Mouse (Mus musculus): ENCODE results near the gene Ptprt. TPM values are rescaled to one million over a fixed set of nuclear protein-coding genes. Genes with fewer than 3 reads are reported as not detected.
"Not testable (repeated sequence)": the region's sequence is repeated elsewhere in the genome, so short reads cannot be mapped to it uniquely, and the experiment has no call there.

Ptprt gene
- polyA plus RNA-seq, 1 experiment = 0.05 TPM

DNA sequence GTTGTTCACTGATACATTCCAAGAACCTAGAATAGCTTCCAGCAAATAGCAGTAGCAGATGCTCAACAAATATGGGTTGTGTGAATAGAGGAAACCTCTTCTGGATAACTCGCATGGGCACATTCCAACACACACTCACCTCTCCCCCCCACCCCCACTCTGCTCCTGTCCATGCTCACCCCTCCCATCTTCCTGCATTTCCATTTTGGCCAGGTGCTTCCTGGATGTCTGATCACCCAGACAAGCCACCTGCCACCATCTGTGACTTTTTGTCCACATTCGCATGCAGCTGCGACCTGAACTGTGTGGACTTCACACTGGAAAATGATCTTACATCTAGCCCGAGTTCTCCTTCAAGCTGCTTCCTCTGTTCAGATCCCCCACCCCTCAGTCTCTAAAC lies 1115.5 kb downstream of the Ptprt start:
- no peaks in the 10 kb centered on the region for H3K27me3 ChIP-seq (replicated peaks; ENCODE audit: control insufficient read depth, insufficient read depth, low read length)
- no peak overlapping the region for H3K4me3 ChIP-seq (ENCODE audit: insufficient read depth, low read depth, low read length)
- TF ChIP-seq POLR2A (IDR thresholded peaks at IDR 0.05; ENCODE audit: low read depth, low read length) = no peak
- no peak for TF ChIP-seq CTCF (conservative IDR thresholded peaks at IDR 0.05; ENCODE audit: insufficient read depth, insufficient read length, low read depth, low read length)
- no peak for DNase-seq
- 81% methylated on average over 4 of the region's 4 CpGs for WGBS
- H3K4me1 ChIP-seq (ENCODE audit: control insufficient read depth, insufficient read depth, low read length) = no peaks in the 10 kb centered on the region
- no peak overlapping the region for H3K27ac ChIP-seq (ENCODE audit: insufficient read depth, low read depth, low read length)
- no peaks in the 10 kb centered on the region for H3K36me3 ChIP-seq (ENCODE audit: control insufficient read depth, insufficient read depth, low read length)

DNA sequence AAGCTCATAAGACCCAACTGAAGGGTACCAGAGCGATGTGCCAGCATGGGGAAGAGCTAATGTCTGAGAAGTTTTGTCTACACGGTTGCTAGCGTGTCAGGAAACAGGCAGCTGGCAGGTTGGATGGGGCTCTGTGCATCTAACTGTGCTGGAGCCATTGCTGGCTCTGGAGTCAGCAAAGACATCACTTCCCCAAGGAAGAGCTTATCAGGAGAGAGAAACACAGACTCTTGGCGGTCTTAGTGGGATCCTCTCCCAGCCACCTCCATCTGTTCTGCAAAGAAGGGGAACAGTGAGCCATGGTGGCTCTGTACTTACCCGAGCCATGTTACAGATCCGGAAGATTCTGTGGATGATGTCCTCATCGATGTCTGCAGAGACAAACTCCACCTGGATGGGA lies 1126.8 kb downstream of the Ptprt start:
- no peak for DNase-seq
- H3K36me3 ChIP-seq (ENCODE audit: control insufficient read depth, insufficient read depth, low read length) = no peaks in the 10 kb centered on the region
- H3K4me1 ChIP-seq (ENCODE audit: control insufficient read depth, insufficient read depth, low read length) = no peaks in the 10 kb centered on the region
- no peak overlapping the region for H3K4me3 ChIP-seq (ENCODE audit: insufficient read depth, low read depth, low read length)
- no peak overlapping the region for H3K27ac ChIP-seq (ENCODE audit: insufficient read depth, low read depth, low read length)
- no peak for TF ChIP-seq CTCF (conservative IDR thresholded peaks at IDR 0.05; ENCODE audit: insufficient read depth, insufficient read length, low read depth, low read length)
- H3K27me3 ChIP-seq (replicated peaks; ENCODE audit: control insufficient read depth, insufficient read depth, low read length) = no peaks in the 10 kb centered on the region
- WGBS = 88% methylated on average over 7 of the region's 7 CpGs

DNA sequence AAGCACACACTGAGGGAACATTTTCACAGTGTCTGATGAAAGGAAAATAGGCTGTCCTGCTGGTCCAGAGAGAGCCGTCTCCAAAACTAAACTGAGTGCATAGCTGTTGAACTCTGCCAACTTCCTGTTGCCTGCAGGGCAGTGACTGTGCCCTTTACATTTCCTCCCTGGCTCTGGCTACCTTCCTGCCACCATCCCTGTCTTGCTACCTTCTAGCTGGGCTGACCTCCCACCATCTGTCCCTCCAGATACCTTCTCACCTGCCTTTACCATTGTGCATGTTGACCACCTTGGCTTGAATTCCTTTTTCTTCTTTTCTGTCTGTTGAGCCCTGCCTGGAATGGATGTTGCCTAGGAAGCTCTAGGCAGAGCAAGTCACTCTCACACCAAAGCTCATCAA lies 1133.8 kb downstream of the Ptprt start:
- DNase-seq = no peak
- no peaks in the 10 kb centered on the region for H3K27me3 ChIP-seq (replicated peaks; ENCODE audit: control insufficient read depth, insufficient read depth, low read length)
- no peak overlapping the region for H3K4me3 ChIP-seq (ENCODE audit: insufficient read depth, low read depth, low read length)
- WGBS = 56% methylated on average over 1 of the region's 1 CpGs
- no peaks in the 10 kb centered on the region for H3K36me3 ChIP-seq (ENCODE audit: control insufficient read depth, insufficient read depth, low read length)
- no peak overlapping the region for H3K27ac ChIP-seq (ENCODE audit: insufficient read depth, low read depth, low read length)
- no peaks in the 10 kb centered on the region for H3K4me1 ChIP-seq (ENCODE audit: control insufficient read depth, insufficient read depth, low read length)
- TF ChIP-seq CTCF (conservative IDR thresholded peaks at IDR 0.05; ENCODE audit: insufficient read depth, insufficient read length, low read depth, low read length) (no peak), POLR2A (IDR thresholded peaks at IDR 0.05; ENCODE audit: low read depth, low read length) (no peak)

DNA sequence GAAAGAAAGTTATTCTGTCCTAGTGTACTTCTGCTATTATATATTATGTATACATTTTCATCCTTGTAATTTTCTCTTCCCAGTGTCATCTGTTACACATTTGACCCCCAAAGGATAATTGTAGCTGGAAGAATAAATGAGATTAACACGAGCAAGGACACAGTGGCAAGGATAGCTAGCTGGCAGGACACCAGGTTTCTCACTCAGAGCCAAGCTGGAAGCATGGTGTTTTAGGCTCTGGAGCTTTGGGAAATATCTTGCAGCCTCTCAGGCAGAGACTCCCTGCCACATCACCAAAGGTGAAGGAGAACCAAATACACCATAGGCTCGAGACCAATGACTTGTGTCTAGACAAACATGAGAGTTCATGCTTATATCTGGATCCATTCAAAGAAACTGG lies 1141.3 kb downstream of the Ptprt start:
- no peaks in the 10 kb centered on the region for H3K27me3 ChIP-seq (replicated peaks; ENCODE audit: control insufficient read depth, insufficient read depth, low read length)
- WGBS = 64% methylated on average over 2 of the region's 2 CpGs
- TF ChIP-seq POLR2A (IDR thresholded peaks at IDR 0.05; ENCODE audit: low read depth, low read length) = no peak
- no peak for TF ChIP-seq CTCF (conservative IDR thresholded peaks at IDR 0.05; ENCODE audit: insufficient read depth, insufficient read length, low read depth, low read length)
- no peaks in the 10 kb centered on the region for H3K4me1 ChIP-seq (ENCODE audit: control insufficient read depth, insufficient read depth, low read length)
- DNase-seq = no peak
- no peak overlapping the region for H3K27ac ChIP-seq (ENCODE audit: insufficient read depth, low read depth, low read length)
- no peak overlapping the region for H3K4me3 ChIP-seq (ENCODE audit: insufficient read depth, low read depth, low read length)
- H3K36me3 ChIP-seq (ENCODE audit: control insufficient read depth, insufficient read depth, low read length) = no peaks in the 10 kb centered on the region

DNA sequence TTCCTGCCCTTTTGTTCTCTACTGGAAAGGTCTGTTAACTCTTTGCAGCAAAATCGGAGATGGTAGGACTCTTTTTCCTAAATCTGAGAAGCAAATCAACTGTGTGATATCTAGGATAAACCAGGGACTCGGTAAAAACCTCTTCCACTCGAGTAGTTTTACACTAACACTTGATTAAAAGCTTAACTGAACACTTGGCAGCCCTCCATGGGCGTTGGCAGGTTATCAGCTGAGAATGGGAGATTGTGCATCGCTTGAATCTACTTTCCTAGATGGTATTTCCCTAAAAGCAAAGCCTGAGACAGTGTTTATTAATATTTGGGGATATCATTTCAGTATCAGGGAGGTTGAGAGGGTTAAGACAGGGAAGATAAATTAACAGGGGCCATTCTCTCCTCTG lies 1144.0 kb downstream of the Ptprt start:
- WGBS = 31% methylated on average over 5 of the region's 5 CpGs
- peak; percentile 46 for DNase-seq
- no peak overlapping the region for H3K27ac ChIP-seq (ENCODE audit: insufficient read depth, low read depth, low read length)
- no peak overlapping the region for H3K4me3 ChIP-seq (ENCODE audit: insufficient read depth, low read depth, low read length)
- no peaks in the 10 kb centered on the region for H3K27me3 ChIP-seq (replicated peaks; ENCODE audit: control insufficient read depth, insufficient read depth, low read length)
- TF ChIP-seq POLR2A (IDR thresholded peaks at IDR 0.05; ENCODE audit: low read depth, low read length) (no peak), CTCF (conservative IDR thresholded peaks at IDR 0.05; ENCODE audit: insufficient read depth, insufficient read length, low read depth, low read length) (no peak)
- no peaks in the 10 kb centered on the region for H3K36me3 ChIP-seq (ENCODE audit: control insufficient read depth, insufficient read depth, low read length)
- H3K4me1 ChIP-seq (ENCODE audit: control insufficient read depth, insufficient read depth, low read length) = no peaks in the 10 kb centered on the region

DNA sequence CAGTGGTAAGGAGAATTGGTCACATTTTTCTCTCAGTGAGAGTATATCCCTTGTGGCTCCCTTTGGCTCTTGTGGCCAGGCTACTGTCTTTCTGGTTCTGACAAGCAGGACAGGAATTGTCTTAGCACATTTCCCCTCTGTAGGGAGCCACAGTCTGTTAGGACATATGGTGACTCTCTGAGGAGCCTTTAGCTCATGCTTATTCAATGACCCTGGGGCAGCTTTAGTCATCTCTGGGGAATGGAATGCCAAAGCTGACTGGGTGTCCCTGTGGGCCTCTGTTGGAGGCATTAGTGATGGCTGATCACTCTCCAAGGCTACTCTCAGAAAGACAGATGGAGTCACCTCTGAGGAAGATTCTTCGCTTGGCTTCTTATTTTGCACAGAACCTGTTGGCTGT lies 1147.7 kb downstream of the Ptprt start:
- WGBS = 100% methylated on average over 1 of the region's 1 CpGs
- Histone ChIP-seq H3K4me3 (ENCODE audit: insufficient read depth, low read depth, low read length) (no peak overlapping the region), H3K27me3 (replicated peaks; ENCODE audit: control insufficient read depth, insufficient read depth, low read length) (no peaks in the 10 kb centered on the region), H3K36me3 (ENCODE audit: control insufficient read depth, insufficient read depth, low read length) (no peaks in the 10 kb centered on the region), H3K27ac (ENCODE audit: insufficient read depth, low read depth, low read length) (no peak overlapping the region), H3K4me1 (ENCODE audit: control insufficient read depth, insufficient read depth, low read length) (no peaks in the 10 kb centered on the region)
- no peak for TF ChIP-seq CTCF (conservative IDR thresholded peaks at IDR 0.05; ENCODE audit: insufficient read depth, insufficient read length, low read depth, low read length)
- no peak for TF ChIP-seq POLR2A (IDR thresholded peaks at IDR 0.05; ENCODE audit: low read depth, low read length)
- DNase-seq = no peak

DNA sequence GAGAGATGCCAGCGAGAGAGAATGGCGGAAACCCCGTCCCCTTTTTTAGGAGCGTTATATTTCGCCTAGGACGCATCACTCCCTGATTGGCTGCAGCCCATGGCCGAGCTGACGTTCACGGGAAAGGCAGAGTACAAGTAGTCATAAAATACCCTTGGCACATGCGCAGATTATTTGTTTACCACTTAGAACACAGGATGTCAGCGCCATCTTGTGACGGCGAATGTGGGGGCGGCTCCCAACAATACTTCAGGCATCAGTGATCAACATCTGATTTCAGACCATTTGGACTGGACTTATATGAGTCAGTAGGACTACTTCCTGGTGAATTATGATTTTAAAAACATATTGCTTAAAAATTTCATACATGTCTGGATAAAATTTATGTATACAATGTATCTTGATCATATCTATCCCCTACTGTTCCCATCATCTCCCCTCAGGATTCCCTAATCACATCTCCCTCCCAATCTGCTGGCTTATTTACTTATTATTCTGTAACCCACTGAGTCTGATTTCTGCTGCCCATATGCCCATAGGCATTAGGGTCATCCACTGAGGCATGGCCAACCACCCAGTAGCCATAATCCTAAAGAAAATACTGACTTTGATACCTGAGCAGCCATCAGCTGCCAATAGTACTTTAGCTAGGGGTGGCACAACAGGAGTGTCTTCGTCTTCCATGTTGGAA lies 1148.9 kb downstream of the Ptprt start:
- not testable (repeated sequence) for H3K36me3 ChIP-seq (ENCODE audit: control insufficient read depth, insufficient read depth, low read length); H3K27ac ChIP-seq (ENCODE audit: insufficient read depth, low read depth, low read length); H3K27me3 ChIP-seq (replicated peaks; ENCODE audit: control insufficient read depth, insufficient read depth, low read length); H3K4me1 ChIP-seq (ENCODE audit: control insufficient read depth, insufficient read depth, low read length); H3K4me3 ChIP-seq (ENCODE audit: insufficient read depth, low read depth, low read length)
- 16% methylated on average over 6 of the region's 15 CpGs for WGBS
- peak; percentile 16 for DNase-seq

All from kidney, adult 2 months (tissue).